Mouse (Mus musculus) right cerebral cortex, postnatal 14 days (tissue): ENCODE results near the gene Cbarp.

Experiments
- DNase-seq: peaks from one replicate; pipeline ENCODE4 v3.0.0; 2022

The Cbarp gene

DNA sequence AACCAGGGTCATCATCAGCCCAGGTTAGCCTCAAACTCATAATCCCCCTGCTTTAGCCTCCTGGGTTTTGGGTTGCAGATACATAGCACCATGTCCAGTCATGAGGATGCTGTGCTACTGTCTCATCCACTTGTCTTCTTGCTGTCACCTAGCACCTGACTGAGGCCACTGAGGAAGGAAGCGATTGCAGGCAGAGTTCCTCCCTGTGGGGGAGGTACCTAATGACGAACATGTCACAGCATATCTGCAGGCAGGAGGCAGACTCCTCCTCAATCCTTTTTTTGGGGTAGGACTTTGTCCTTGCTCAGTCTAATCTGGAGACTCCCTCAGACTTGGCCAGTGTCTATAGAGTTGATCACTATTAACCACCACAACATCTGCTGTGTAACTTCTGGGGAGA lies 19.0 kb downstream of the Cbarp start:
- no peak for DNase-seq

DNA sequence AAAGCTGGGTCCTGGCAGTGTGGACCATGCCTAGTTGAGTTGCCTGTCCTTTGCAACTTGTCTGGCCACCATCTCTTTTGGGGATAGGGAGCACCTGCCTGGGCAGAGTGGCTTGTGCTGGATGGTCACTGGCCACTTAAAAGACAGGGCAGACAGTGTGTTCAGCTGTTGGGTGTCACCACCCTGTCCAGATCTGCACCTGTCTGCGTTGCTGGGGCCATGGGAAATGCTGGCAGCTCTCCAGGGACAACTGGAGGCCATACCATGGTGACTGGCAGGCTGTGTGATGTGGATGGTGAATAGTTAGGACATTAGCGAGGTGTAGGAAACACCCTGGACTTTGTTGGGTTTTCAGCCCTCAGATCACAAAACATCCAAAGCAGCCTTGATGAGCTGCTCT lies 20.5 kb downstream of the Cbarp start:
- no peak for DNase-seq

DNA sequence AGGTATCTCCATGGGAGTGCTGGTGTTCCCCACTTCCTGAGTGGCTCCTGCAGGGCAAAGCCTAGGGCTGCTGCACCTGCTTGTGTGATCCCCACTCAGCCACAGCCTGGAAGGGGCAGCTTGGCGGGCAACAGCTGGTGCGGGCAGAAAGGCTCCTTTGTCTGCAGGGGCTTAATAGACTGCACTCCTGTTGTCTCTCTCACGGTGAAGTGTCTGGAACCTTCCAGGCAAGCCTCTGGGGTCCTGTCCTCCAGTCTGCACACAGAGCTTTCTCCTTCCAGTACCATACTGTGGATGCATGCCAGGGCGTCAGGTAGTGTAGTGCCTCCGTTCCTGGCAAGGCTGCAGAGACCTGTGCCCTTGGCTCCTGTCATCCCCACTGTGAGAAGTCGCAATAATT lies 22.1 kb downstream of the Cbarp start:
- no peak for DNase-seq

DNA sequence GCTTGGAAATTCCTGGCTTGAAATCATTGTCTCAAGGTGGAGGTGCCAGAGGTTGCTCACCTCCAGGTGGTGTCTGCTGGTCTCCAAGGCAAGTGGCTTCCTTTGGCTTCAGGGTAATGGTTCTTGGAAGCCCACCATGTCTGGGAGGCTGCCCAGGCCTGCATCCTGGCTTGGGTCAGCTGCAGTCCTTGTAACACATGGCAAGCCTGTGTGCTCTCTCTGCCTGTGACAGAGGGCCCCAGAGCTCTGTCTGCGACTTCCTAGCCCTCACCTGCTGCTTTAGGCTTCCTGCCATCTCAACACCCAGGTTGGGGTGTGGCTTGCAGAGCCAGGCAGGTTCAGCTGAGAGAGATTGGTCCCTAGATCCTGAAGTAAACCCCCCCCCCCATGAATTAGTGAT lies 22.9 kb downstream of the Cbarp start:
- no peak for DNase-seq

DNA sequence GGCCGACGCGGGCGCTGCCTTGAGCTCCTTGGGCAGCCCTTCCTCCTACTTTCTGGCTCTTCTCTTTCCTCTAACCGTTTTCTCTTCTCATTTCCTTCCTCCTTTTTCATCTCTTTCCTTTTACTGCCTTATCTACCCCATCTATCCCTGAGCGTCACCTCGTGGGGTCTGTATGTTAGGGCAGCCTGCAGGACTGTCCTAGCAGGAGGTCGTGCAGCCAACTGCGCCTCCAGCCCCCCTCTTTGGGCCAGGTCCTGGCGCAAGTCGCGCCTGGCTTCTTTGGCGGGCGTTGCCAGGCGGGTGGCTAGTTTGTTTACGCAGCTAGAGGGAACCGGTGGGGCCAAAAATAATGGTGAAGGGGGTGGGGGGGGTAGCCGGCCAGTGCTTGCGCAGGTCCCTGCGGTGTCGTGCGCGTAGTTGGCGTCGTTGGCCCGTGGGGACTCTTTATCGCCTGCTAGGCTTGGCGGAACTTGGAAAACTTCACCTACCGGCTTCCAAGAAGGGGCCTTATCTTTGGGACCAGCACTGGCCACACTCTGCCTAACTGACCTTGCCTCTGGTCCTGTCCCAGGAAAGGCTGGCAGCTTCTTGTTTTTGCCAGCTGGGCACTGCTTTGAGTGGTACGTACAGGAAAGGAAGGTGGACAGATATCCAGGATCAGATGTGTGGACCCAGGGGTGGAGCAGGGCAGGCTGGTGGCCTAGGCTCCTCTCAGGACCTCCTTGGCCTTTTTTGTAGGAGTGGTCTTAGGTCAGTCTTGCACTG lies 23.5 kb downstream of the Cbarp start:
- no peak for DNase-seq

DNA sequence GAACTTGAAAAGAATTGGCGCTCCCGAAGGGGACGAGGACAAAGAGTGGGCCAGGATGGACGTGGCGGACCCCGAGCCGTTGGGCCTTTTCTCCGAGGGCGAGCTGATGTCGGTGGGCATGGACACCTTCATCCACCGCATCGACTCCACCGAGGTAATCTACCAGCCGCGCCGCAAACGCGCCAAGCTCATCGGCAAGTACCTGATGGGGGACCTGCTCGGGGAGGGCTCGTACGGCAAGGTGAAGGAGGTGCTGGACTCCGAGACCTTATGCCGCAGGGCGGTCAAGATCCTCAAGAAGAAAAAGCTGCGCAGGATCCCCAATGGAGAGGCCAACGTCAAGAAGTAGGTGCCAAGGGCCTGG lies 24.1 kb downstream of the Cbarp start:
- no peak for DNase-seq

DNA sequence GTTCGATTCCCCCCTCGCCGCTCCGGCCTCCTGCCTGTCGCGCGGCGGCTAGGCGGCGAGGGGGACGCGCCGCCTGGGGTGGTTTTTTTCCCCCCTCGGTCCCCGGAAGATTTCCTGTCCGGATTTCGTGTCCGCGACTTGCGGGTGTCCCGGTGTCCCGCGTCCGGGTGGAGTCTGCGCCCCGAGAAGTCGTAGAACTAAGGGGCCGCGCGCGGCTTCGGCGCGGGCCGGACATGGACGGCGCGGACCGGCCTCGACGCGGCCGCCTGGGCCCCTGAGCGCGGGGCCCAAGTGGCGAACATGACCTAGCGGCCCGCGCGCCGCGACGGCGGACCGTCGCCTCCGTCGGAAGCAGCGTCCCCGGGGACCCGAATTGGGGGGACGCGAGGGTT lies 24.7 kb downstream of the Cbarp start:
- DNase-seq, result no peak

DNA sequence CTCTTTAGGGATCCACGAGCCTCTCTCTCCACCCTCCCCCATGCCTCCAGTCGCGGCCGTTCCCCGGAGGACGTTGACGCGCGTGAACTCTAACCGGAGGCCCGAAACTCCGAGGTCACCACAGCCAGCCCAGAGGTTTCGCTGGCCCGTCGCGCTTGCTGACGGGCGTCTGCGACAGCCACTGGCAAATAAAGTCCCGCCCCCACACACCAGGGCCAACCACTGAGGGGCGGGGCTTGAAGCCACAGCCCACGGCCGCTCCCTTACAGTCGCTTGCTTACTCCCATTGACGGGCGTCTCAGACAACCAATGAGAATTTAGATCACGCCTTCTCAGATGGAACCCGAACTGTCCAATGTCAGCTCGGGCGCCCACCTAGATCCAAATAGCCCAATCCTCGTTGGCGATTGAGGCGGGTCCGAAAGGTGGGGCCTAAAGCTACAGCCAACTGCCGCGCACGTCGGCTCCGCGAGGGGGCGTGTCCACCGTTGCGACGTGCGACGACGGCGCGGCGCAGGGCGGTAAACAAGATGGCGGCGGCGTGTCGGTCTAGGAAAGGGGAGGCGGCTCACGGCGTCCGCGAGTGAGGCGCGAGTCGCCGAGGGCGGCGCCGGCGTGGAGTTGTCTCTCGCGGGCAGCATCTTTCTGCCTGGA lies 25.2 kb downstream of the Cbarp start, which contains the start of gene Stk11:
Stk11 (plus strand) TSS at position 514 of the 654 bp plus-strand sequence.
- DNase-seq, result peak; percentile 100

DNA sequence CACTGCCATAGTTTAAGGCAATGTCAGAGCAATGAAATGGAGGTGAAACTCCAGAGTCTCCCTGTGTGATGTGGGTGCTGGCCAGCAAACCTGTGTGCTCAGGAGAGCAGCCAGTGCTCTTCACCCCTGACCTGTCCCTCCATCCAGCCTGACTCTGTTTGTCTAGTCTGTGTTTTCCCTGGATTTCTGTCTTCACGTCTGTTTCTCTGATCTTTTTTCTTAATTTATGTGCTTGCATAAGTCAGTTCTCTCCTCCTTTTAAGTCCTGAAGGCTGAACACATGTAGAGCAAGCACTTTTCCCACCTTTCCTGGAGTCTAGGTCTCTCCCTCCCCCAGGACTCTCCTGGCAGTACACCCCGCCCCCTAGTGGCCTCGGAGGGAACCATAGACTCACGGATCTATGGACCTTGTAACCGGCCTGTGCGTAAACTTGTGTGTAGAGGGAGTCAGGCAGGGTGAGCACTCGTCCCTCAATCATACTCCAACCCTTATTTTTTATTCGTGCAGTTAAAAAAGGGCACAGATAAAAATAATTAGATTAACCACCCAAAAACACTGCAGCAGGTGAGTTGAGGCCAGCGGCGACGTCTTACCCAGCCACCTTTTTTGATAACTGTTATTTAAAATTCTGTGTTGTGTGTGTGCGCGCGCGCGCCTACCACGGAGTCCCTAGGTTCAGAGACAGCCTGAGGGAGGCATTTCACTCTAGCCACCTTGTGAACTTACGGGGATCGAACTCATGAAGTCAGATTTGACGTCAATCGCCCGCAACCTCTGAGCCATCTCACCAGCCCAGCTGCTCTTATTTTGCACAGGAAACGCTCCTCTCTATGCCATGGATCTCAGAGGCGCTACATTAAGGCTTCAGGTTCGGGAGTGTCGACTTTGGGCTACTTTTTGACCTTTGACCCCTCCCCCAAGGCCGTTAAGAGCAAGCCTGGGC lies 26.0 kb downstream of the Cbarp start:
- peak; percentile 90 for DNase-seq

DNA sequence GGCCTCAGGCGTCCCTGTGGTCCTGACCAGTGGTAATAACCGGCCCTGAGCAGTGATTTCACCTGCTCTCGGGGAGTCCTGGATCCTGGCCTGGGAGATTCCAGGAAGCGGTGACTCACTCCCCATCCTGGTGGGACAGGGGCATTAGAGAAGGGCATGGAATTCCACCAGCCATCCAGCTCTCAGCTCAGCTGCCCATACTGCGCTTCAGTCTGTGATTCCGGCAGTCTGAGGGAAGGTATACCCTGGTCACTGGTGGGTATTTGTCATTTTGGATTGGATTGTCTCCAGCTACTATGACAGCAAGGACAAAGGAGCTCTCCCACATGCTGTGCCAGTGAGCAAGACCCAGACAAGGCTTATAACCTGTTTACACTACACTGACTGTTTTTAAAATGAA lies 33.0 kb downstream of the Cbarp start:
- DNase-seq, result no peak

DNA sequence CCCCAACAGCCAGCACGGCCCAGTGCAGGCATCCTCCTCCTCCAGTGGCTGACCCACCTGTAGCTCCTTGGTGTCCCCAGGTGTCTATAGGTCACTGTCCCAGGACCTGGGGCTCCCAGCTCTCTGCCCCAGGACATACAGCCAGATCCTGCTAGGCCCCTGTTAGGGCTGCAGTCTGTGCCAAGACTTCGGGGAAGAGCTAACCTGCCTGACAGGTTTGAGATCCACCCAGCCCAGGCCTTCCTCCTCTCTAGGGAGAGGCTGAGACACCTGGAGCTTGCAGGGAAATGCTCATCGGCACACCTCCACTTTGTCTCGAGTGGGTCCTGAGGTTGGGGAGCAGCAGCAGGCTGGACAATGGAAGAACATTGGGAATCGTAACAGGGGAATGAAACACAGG lies 34.7 kb downstream of the Cbarp start:
- no peak for DNase-seq

DNA sequence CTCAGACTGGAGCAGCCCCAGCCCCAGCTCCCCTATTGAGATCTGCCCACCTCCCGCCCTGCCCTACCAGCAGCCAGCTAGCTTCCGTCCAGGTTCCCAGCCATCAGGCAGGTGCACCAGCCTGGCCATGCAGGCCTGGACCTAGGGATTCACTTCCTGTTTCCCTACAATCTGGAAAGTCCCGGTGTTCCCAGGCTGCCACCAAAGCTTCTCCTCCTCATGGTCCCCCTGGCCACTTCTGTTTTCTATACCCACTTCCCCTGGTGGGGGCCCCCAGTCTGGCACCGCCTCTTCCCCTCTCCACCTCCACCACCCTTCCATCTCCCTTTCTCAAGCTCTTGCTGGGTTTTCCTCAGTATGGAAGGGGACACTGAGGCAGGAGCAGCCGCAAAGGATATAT lies 35.2 kb downstream of the Cbarp start, which contains the start of gene Sbno2:
Sbno2 (minus strand) TSS at position 112 of the 400 bp plus-strand sequence.
- no peak for DNase-seq

DNA sequence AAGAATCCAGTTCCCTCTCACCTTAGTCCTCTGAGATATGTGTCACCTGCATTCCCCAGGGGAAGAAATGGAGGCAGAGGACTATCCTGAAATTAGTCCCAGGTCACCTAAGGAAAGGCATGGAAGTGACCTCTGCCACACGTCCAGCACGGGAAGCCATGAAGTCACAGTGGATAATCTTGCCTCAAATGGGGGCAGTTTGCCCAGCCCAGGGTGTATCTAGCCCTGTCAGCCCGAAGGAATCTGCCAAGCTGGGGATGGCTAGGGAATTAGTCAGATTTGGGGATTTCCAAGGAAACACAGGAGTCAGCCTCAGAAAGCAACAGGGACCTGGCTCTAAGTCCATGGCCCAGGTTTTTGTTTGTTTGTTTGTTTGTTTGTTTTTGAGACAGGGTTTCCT lies 36.5 kb downstream of the Cbarp start:
- no peak for DNase-seq

DNA sequence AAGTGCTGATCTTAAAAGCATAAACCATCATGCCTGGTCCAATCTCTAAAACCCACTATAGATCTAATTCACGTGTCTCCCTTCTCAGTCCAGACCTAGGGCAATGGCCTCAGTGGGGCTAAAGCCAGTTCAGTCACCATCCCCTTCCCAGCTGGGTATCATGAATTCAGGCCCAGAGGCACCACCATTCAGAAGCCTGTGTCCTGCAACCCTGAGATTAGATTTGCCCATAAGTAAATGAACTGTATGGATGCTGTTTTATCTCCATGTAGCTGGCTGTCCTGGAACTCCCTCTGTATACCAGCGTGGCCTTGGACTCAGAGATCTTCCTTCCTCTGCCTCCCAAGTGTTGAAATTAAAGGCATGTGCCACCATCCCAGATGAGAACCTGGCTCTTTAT lies 37.6 kb downstream of the Cbarp start:
- DNase-seq, result no peak

DNA sequence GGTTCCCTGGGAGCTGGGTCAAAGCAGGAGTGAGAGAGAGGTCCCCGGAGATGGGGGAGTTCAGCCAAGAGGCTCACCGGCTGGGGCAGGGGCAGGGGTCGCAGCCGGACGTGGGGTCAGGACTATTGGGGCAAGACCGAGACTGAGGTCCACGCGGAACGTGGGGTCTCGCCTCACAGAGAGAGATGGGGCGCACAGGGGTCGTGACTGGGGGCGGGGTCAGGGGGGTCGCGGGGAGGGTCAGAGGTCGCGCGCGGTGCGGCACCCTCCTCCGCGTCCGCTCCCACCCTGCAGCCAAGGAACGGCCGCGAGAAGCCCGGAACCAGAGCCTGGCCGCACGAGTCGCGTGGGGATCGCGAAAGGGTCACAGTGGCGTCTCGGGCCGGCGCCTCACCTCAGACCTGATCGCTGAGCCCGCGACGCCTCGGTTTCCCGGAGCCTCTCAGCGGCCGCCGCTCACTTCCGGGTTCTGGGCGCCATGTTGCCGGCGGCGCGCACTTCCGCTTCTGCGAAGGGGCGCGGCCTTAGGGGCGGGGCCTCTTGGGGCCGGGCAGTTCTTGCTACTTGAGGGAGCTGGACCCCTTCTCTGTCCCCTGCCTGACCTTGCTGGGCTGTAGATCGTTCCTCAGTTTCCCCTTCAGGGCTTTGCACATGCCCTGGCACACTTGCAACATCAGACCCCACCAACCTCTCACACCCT lies 38.3 kb downstream of the Cbarp start:
- peak; percentile 80 for DNase-seq

DNA sequence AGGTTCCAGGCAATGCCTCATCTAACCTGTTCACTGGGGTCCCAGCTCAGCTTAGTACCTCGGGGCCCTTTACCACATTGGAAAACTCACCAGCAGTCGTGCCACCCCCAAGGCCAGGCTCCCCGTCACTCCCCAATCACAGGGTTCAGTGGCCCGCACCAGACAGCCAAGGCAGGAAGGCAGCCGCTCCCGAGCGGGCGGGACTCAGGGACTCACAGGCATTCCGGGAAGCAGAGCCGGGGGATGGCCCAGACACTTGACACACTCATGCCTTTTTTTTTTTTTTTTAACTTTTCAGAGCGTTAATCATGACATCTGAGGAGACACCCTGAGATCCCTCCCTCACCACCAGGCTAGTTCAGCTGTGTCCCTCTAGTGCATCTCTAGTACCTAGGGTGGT lies 39.7 kb downstream of the Cbarp start:
- DNase-seq, result no peak

DNA sequence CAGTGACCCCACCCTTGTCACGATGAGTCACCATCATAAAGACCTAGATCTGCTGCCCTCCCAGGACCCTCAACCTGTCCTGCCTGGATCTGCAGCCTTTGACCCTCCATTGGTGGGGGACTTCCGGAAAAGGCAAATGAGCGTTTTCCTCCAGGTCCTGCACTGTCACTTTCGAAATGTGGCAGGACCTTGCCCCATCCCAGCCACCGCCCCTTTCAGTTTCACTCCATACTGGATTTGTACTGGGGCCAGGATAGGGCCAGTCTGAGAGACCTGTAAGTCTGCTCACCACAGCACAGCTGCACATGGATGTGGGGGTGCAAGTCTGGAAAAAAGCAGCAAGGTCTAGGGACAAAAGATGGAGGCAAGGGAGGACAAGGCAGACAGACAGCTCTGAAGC lies 42.0 kb downstream of the Cbarp start:
- DNase-seq, result no peak

DNA sequence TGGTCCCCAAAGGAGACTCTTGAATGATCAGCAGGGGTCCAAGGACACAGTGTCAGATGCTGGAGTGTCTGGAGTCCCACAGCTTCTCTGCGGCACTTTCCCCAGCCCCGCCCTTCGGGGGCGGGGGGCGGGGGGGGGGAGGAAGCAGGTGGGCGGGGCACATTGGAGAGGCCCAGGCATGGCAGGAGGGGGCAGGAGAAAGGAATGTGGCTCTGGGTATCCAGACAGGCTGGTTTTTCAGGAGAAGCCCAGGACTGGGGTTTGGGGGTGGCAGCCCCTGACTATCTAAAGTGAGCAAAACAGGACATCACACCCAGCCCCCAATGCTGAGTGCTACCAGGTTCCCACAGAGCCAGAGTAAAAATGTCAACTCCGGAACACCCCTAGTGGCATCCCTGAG lies 43.4 kb downstream of the Cbarp start:
- no peak for DNase-seq

DNA sequence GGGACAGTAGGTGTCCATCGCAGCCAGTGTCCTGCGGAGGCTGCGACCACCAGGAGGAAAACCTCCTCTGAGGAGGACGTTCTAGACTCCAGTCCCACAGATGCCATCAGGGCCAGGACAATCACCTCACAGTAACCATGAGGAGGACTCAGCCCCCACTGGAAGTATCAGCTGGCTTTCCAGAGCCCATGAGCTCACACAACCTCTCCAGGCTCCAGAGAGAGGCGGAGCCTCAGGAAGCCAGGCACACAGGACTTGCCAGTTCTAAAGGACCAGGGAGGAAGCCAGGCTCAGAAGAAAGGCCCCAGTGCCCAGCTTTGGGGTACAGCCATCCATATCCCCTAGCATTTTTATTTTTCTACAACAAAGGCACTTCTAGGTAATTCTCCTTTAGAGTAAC lies 45.1 kb downstream of the Cbarp start:
- DNase-seq, result no peak

DNA sequence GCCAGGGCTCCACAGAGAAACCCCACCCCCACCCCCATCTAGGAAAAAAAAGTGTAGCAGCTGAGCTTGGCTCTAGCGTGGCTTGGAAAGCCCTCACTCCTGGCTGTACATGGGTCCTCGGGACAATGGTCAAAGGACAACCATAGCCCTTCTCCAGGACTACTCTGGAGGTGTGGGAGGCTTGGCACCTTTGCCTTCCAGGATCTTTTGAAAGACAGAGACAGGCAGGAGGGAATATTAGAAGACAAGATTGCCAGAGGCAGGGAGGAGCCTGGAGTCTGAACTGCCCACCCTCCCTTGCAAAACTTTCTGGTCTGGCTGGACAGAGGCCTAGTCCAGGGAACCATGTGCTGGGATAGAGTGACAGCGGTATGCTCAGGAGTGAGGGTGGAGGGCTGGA lies 46.0 kb downstream of the Cbarp start:
- DNase-seq, result no peak

DNA sequence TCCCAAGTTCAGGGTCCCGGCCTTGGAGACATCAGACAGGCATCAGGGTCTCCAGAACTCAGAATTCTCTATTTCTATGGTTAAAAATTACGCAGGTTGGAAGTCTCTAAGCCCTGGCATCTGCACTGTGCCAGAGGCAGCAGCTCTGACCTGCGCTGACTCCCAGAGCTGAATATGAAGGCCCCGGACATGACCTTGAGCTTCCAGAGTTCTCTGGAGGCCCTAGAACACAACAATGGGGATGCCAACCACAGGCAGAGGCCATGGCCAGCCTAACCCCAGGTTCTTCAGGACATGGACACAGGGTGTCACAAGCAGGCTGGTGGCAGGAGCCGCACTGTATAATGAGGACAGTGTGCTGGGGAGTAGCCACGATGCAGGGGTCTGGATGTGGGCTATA lies 46.5 kb downstream of the Cbarp start:
- DNase-seq, result no peak

DNA sequence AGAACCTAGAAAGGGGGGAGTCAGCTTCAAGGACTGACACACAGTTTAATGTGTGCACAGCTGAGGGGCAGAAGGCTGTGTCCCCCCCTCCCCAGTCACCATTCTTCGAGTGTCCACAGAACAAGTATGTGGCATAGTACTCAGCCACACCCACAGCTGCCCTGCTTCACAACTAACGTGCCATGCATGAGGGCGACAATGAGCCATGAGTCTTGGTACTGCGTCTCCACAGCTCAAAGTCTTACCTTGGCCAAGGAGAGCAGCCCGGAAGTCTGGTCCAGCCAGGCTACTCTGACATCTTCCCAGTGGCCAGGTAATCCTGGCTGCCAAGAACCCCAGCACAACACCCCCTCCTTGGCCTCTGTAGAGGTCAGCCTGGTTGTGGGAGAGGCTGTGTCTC lies 47.9 kb downstream of the Cbarp start:
- no peak for DNase-seq

DNA sequence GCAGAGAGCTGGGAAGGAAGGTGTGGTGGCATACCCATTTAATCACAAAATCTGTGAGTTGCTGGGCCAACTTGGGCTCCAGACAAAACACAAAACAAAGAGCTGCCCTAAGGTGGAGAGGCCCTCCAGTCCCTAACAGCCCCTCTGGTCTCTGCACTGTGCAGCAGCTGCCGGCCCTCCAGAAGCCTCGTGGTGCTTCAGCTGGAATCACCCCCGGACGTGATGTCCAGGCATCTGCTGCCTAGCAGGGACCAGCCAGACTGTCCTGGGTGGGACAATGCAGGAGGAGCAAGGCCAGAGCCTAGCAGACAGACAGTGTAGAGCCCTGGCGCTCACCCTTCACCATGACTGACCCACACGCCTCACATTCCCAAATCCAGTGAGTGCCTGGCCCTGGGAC lies 49.1 kb downstream of the Cbarp start:
- no peak for DNase-seq
